Mouse (Mus musculus): ENCODE measurements around the gene Herc6.

Herc6 gene

GRCm38 (mm10) chr6:57706721-57707120 lies 125.9 kb downstream of the Herc6 start:
- in situ Hi-C loops (cut with MboI, MseI) = no loop called here

GRCm38 (mm10) chr6:57711726-57712125 lies 130.9 kb downstream of the Herc6 start:
- in situ Hi-C loops (cut with MboI, MseI) = no loop called here

All from T-helper 17 cell (primary cell).